Mouse (Mus musculus) lung, adult 2 months (tissue): ENCODE measurements around the gene Evx2. TPM values are rescaled to one million over a fixed set of nuclear protein-coding genes. Genes with fewer than 3 reads are reported as not detected.

Source experiments
- DNase-seq: peaks from one replicate; pipeline ENCODE4 v3.0.0; 2022
- H3K4me1 ChIP-seq: fragments of 200-500 bp; 2 replicates; pipeline ENCODE4 v1.6.1; 2011; ENCODE audit warnings: low read length; ENCODE audit not compliant: control insufficient read depth, insufficient read depth
- H3K4me3 ChIP-seq: fragments of 200-500 bp; replicated peaks from 2 replicates; pipeline ENCODE3; 2011; ENCODE audit warnings: low read depth, mild to moderate bottlenecking, control low read depth, low read length; ENCODE audit errors: extremely low read depth
- CTCF ChIP-seq: fragments of 200-500 bp; IDR thresholded peaks from 2 replicates; pipeline ENCODE4 v1.5.1; 2011; ENCODE audit warnings: mild to moderate bottlenecking, low read length, control low read depth; ENCODE audit not compliant: insufficient read depth
- POLR2A ChIP-seq: fragments of 200-500 bp; IDR thresholded peaks from 2 replicates; pipeline ENCODE4 v1.6.1; 2011; ENCODE audit warnings: low read depth, mild to moderate bottlenecking, control low read depth, low read length, borderline replicate concordance; ENCODE audit errors: extremely low read depth
- WGBS: fragments of 180-500 bp; shearing (Covaris S2); methylation state at CpG from one replicate; pipeline ENCODE4 v1.1.7; 2018; 5-methylcytosine and 5-hydroxymethylcytosine counted together
- polyA plus RNA-seq: library from polyadenylated mRNA; depleted of rRNA; stranded (reverse); fragments of >200 nt; gene quantifications from 2 replicates; pipeline ENCODE4 v1.2.3, GENCODE M21; 2012

The Evx2 gene
- polyA plus RNA-seq, 1 experiment = not detected

DNA sequence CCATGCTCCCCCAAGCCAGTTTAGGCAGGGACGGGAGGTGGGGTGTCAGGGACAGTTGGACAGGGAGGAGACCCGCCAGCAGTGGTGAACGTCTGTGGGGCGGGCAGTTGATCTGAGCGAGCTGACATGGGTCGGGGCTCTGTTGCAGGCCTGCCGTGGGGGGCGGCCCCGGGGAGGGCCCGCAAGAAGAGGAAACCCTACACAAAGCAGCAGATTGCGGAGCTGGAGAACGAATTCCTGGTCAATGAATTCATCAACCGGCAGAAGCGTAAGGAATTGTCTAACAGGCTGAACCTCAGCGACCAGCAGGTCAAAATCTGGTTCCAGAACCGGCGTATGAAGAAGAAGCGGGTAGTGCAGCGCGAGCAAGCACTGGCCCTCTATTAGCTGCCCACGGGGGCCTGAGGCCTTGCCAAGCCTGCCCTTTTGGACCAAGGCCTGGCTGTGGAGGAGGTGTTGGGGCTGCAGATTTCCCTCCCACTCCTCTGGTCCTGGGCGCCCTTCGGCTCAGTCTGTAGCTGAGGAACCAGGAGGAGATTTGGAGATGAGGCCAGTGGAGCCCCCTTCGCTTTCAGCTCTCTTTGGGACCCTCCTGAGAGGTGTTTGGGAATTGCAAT is 16.4 kb upstream of the Evx2 start:
- Histone ChIP-seq H3K4me3 (no peak overlapping the region), H3K4me1 (no peaks in the 10 kb centered on the region)
- DNase-seq = no peak
- WGBS = 9% methylated on average over 24 of the region's 24 CpGs
- TF ChIP-seq POLR2A (no peak), CTCF (no peak)

DNA sequence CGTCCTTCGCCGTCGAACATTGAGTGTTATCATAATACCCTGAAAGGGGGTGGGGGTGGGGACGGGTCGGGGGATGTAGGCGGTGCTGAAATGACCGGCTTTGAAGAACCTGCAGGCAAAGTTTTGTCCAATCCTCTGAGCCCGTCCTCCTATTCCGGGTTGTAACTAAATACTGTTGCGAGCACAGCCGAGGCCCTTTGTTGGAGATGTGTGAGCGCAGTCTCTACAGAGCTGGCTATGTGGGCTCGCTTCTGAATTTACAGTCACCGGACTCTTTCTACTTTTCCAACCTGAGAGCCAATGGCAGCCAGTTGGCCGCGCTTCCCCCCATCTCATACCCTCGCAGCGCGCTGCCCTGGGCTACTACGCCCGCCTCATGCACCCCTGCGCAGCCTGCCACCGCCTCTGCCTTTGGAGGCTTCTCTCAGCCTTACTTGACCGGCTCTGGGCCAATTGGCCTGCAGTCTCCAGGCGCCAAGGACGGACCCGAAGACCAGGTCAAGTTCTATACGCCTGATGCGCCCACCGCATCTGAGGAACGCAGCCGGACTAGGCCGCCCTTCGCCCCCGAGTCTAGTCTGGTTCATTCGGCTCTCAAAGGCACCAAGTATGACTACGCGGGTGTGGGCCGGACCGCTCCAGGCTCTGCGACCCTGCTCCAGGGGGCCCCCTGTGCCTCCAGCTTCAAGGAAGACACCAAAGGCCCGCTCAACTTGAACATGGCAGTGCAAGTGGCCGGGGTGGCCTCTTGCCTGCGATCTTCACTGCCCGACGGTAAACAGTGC is 15.7 kb upstream of the Evx2 start, which contains the start of gene Hoxd12:
Hoxd12 (plus strand) TSS at position 133 of the 785 bp plus-strand sequence.
- DNase-seq = no peak
- H3K4me3 ChIP-seq = no peak within 1 kb of the TSS
- WGBS = 6% methylated on average over 47 of the region's 47 CpGs
- no peak for TF ChIP-seq CTCF
- no peaks in the 10 kb centered on the region for H3K4me1 ChIP-seq

DNA sequence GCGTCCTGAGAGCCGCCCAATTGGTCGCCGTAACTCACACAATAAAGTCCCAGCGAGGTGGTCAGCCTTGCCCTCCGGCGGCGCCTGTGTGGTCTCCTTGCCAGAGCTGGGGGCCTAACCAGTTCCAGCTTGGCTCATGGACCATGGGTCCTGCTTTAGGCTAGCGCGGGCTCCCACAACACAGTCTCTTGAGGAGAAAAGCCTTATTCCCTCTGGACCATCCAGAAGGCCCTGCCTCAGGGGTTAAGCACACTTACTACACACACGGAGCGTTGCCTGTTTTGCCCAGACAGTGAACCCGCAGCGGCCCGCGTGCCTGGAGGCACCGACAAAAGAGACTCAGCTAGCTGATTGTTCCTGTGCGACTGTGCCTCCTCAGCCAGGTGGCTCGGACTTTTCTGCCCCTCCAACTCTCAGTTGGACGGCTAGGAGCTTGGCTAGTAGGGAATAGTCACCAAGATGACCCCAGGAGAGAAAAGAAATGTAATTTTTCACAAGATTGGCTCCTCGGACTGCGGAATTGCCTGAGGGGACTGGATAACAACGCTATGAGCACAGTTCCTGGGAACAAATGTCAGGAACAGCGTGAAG is 14.6 kb upstream of the Evx2 start:
- Histone ChIP-seq H3K4me1 (no peaks in the 10 kb centered on the region), H3K4me3 (no peak overlapping the region)
- WGBS = 5% methylated on average over 24 of the region's 24 CpGs
- DNase-seq = no peak
- TF ChIP-seq CTCF = no peak
- TF ChIP-seq POLR2A = no peak

DNA sequence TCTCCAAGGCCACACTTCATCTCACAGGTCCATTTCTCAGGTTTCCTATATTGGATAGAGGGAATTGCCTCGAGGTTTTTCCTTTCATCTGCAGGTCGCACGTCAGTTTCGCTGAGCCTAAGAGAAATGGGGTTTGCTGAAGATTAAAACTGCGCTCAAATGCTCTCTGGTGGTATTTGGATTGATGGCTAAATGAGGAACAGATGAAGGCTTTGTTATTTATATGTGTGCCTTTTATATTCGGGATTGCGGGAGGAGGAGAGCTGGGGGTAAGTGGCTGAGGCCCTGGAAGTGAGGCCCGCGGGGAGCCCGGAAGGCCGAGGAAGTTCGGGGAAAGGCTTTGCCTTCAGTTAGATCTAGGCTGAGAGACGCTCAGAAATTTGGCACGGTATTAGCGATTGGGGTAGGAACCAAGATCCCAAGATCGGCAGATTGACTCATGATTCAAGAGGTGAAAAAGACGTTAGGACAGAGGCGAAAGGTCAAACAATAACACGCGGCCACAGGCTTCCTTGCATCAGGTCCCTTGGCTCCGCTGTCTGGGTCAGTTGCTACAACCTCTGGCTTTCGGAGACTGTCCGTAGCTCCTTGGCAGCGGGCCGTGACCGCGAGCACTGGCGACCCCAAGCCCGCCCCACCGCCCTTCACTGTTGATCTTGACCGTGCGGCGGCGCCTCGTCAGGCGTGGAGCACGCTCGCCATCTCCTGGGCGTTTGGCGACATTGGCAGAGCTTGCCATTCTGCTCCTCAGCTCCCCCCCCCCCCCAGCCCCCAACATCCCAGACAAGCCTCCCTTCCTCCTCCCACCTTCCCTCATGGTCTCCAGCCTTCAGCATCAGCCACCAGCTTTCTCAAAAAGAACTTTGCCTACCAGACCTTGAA is 13.4 kb upstream of the Evx2 start:
- TF ChIP-seq CTCF (peak; percentile 63), POLR2A (no peak)
- 13% methylated on average over 40 of the region's 40 CpGs for WGBS
- no peak for DNase-seq
- Histone ChIP-seq H3K4me3 (no peak overlapping the region), H3K4me1 (peaks cover 2% of the 10 kb centered on the region; the same call in 1 of the 2 replicates)

DNA sequence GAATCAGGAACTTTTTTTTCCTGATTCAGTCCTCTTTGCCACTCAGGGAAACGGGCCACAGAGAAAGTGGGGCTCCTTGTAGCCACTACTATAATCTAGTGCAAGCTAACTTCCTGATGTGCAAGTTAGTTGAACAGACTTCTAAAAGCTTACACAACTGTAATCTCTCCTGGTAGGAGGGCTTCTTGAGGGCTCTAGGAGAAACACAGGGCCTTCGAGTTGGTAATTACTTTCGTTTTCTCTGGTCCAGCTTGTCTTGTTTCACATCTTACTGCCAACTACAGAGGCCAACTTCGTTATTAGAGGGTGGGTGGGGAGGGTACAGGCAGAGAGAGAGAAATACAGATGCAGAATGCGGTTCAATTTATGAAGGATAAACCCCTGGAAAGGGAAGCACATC is 12.5 kb upstream of the Evx2 start:
- no peak for TF ChIP-seq CTCF
- TF ChIP-seq POLR2A = no peak
- H3K4me1 ChIP-seq = peaks cover 2% of the 10 kb centered on the region; the same call in 1 of the 2 replicates
- no peak for DNase-seq
- WGBS = 48% methylated on average over 5 of the region's 5 CpGs
- H3K4me3 ChIP-seq = no peak overlapping the region

DNA sequence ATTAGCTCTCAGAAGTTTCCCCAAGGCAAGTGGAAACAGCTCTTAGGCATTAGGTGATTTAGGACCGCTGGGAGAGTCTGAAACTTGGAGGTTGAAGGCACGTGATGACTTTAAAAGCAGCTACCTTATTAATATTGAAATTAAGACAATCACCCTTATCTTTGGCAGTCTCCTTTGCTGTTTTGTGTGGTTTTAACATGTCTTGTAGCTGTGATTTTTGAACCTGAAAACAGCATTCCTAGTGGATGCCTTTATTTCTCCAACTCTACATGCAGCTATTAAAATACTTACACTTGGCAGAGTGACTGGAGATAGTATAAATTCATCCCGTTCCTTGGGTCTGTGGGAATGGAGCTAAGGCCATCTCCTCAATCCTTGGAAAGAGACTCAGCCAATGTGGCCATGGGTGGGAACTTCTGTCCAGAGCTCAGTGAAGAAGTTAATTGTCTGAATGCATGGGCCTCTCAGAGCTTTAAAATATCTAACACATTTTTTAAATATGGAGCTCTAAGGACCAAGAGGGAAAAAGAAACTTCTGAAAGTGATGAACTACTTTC is 11.4 kb upstream of the Evx2 start:
- TF ChIP-seq CTCF (no peak), POLR2A (no peak)
- no peak for DNase-seq
- H3K4me3 ChIP-seq = no peak overlapping the region
- H3K4me1 ChIP-seq = peaks cover 2% of the 10 kb centered on the region; the same call in 1 of the 2 replicates
- 12% methylated on average over 3 of the region's 3 CpGs for WGBS

DNA sequence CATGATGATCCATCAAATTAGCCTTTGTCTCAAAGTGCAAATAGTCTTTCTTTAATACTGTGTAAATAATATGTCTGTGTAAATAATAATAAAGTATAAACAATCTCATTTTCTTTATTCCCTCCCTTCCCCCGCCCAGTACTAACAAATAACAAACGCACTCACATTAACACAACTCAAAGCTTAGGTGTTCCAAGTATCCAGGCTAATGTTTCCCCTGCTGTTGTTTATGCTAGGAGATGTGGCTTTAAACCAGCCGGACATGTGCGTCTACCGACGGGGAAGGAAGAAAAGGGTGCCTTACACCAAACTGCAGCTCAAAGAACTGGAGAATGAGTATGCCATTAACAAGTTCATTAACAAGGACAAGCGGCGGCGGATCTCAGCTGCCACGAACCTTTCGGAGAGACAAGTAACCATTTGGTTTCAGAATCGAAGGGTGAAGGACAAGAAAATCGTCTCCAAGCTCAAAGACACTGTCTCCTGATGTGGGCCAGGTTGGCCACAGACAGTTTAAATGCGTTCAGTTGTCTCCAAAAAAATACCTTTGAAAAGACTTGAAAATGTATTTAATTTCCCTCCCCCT is 10.4 kb upstream of the Evx2 start:
- WGBS = 10% methylated on average over 14 of the region's 14 CpGs
- no peak overlapping the region for H3K4me3 ChIP-seq
- TF ChIP-seq POLR2A (no peak), CTCF (no peak)
- H3K4me1 ChIP-seq = peaks cover 2% of the 10 kb centered on the region; the same call in 1 of the 2 replicates
- no peak for DNase-seq

DNA sequence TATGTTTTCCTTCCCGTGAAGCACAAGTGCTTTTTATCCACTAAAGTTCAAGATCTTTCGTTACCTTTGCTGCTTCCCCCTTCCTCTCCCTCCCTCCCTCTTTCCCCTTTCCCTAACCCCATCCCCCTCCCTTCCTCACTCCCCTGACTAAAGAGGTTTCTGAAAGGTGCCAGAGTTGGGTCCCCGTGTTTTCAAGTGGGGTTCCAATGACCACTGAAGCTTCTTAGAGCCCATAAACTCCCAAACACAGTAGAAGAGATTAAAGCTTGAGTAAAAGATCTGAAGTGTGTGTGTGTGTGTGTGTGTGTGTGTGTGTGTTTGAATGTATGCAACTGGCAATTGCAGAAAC is 9.8 kb upstream of the Evx2 start:
- no peak for DNase-seq
- Histone ChIP-seq H3K4me3 (no peak overlapping the region), H3K4me1 (peaks cover 2% of the 10 kb centered on the region; the same call in 1 of the 2 replicates)
- whole genome bisulfite sequencing = 8% methylated on average over 3 of the region's 3 CpGs
- no peak for TF ChIP-seq CTCF
- TF ChIP-seq POLR2A = no peak
